ENCODE assay signal across 8 mouse cellular contexts in the genomic region with DNA sequence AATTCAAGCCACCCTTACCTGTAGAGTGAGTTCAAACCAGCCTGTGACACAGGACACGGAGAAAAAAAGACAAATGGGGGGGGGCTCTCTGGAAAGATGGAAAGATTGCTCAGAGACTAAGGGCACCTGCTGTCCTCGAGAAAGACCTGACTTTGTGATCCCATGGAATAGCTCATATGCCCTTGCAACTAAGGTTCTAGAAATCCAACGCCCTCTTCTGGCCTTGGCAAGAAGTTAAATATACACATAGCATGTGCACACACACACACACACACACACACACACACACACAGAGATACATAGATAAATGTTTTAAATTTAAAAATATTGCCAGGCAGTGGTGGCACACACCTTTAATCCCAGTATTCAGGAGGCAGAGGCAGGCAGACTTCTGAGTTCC. TPM values are rescaled to one million over a fixed set of nuclear protein-coding genes. Genes with fewer than 3 reads are reported as not detected.
DNase-seq lines count a peak whose midpoint lies in the region; ATAC-seq and TF ChIP-seq lines count a peak whose summit lies in the region.

No protein-coding gene starts in this region.

- TF ChIP-seq POLR2A in heart, adult 2 months (IDR thresholded peaks at IDR 0.05; ENCODE audit: insufficient read depth, low read depth, low read length): no peak
- TF ChIP-seq POLR2A in CH12.LX (IDR thresholded peaks at IDR 0.05; ENCODE audit: low read depth, low read length): no peak

- TF ChIP-seq EP300 in heart, adult 2 months (IDR thresholded peaks at IDR 0.05; ENCODE audit: insufficient read depth, low read depth, low read length): no peak
- TF ChIP-seq EP300 in CH12.LX (IDR thresholded peaks at IDR 0.05; ENCODE audit: low read length): no peak

- intact Hi-C loops in heart, adult 2 months (cut with DNase I): no loop called here

- 0 out of 2 replicates have a peak, but pooled peaks cover 5% of the 10 kb centered on the region for H3K36me3 ChIP-seq in heart, embryonic 10.5 days
- H3K36me3 ChIP-seq in heart, adult 2 months (ENCODE audit: control insufficient read depth, insufficient read depth, low read length): no peaks in the 10 kb centered on the region
- peaks cover 0 to 13% of the 10 kb centered on the region in 2 experiments for H3K36me3 ChIP-seq in CH12.LX (replicated peaks in 1 of 2; ENCODE audit: control insufficient read depth in 1 of 2, insufficient read depth in 1 of 2, low read length in 1 of 2)
- no peaks in the 10 kb centered on the region for H3K36me3 ChIP-seq in forebrain, postnatal 0 days (ENCODE audit: insufficient read depth)
- no peaks in the 10 kb centered on the region for H3K36me3 ChIP-seq in midbrain, embryonic 11.5 days (ENCODE audit: control insufficient read depth, insufficient read depth, low read length)

- H3K4me2 ChIP-seq in CH12.LX (ENCODE audit: insufficient read depth, low read depth, poor library complexity, severe bottlenecking): peak overlapping the region; percentile 32
- H3K4me2 ChIP-seq in forebrain, postnatal 0 days (ENCODE audit: low read depth): peak overlapping the region; percentile 77
- H3K4me2 ChIP-seq in midbrain, embryonic 11.5 days: peak overlapping the region; percentile 78

- peak overlapping the region; percentile 93 for H3K27ac ChIP-seq in heart, embryonic 10.5 days
- H3K27ac ChIP-seq in heart, adult 2 months: no peak overlapping the region
- no peak overlapping the region for H3K27ac ChIP-seq in CH12.LX (ENCODE audit: insufficient read depth, low read depth)
- H3K27ac ChIP-seq in forebrain, postnatal 0 days (ENCODE audit: low read depth, low read length): no peak overlapping the region
- H3K27ac ChIP-seq in midbrain, embryonic 11.5 days (ENCODE audit: low read depth, low read length): no peak overlapping the region

- WGBS in heart, embryonic 10.5 days: 44% methylated on average over 3 of the region's 3 CpGs
- 48% methylated on average over 3 of the region's 3 CpGs for WGBS in heart, adult 2 months
- WGBS in forebrain, postnatal 0 days: 55% methylated on average over 3 of the region's 3 CpGs
- WGBS in midbrain, embryonic 11.5 days: 46% methylated on average over 3 of the region's 3 CpGs

- H3K79me2 ChIP-seq in heart, adult 2 months (replicated peaks; ENCODE audit: control insufficient read depth, insufficient read depth, low read length): peaks cover 6% of the 10 kb centered on the region; the same call in 1 of the 2 replicates
- no peaks in the 10 kb centered on the region for H3K79me2 ChIP-seq in CH12.LX (replicated peaks; ENCODE audit: control insufficient read depth, extremely low read depth, insufficient read depth, poor library complexity, severe bottlenecking)

- H3K27me3 ChIP-seq in heart, embryonic 10.5 days (ENCODE audit: insufficient read depth, poor library complexity, severe bottlenecking): no peaks in the 10 kb centered on the region
- H3K27me3 ChIP-seq in heart, adult 2 months (ENCODE audit: control insufficient read depth, insufficient read depth, low read length): no peaks in the 10 kb centered on the region
- no peaks in the 10 kb centered on the region for H3K27me3 ChIP-seq in CH12.LX (replicated peaks)
- no peaks in the 10 kb centered on the region for H3K27me3 ChIP-seq in forebrain, postnatal 0 days (ENCODE audit: insufficient read depth, low read length)
- no peaks in the 10 kb centered on the region for H3K27me3 ChIP-seq in midbrain, embryonic 11.5 days (ENCODE audit: control insufficient read depth, insufficient read depth, low read length)

- dilution Hi-C loops in CH12.LX (cut with MboI; ENCODE audit: extremely low pct_ligation_motif_present, extremely low pct_unique_long_range_greater_than_20kb, low sequenced_read_pairs): no loop called here

- H3K9ac ChIP-seq in heart, adult 2 months (ENCODE audit: low read depth, low read length): no peak overlapping the region
- peak overlapping the region; percentile 29; the same call in 1 of the 2 replicates for H3K9ac ChIP-seq in CH12.LX (ENCODE audit: insufficient read depth, low read depth)
- no peak overlapping the region for H3K9ac ChIP-seq in forebrain, postnatal 0 days
- peak overlapping the region; percentile 70 for H3K9ac ChIP-seq in midbrain, embryonic 11.5 days (ENCODE audit: low read length)

- H3K9me3 ChIP-seq in heart, embryonic 10.5 days: no peaks in the 10 kb centered on the region
- no peaks in the 10 kb centered on the region for H3K9me3 ChIP-seq in CH12.LX (replicated peaks; ENCODE audit: low read length)
- H3K9me3 ChIP-seq in forebrain, postnatal 0 days (ENCODE audit: low read length): no peaks in the 10 kb centered on the region
- no peaks in the 10 kb centered on the region for H3K9me3 ChIP-seq in midbrain, embryonic 11.5 days (ENCODE audit: control insufficient read depth, low read length)

- peaks cover 21% of the 10 kb centered on the region for H3K4me1 ChIP-seq in heart, embryonic 10.5 days
- H3K4me1 ChIP-seq in heart, adult 2 months (ENCODE audit: control insufficient read depth, insufficient read depth, low read length): peaks cover 3% of the 10 kb centered on the region
- peaks cover 9 to 12% of the 10 kb centered on the region in 2 experiments for H3K4me1 ChIP-seq in CH12.LX (ENCODE audit: control insufficient read depth in 1 of 2, insufficient read depth in 2 of 2)
- H3K4me1 ChIP-seq in forebrain, postnatal 0 days (ENCODE audit: insufficient read depth): peaks cover 15% of the 10 kb centered on the region
- H3K4me1 ChIP-seq in midbrain, embryonic 11.5 days (ENCODE audit: control insufficient read depth, insufficient read depth, low read length): peaks cover 8% of the 10 kb centered on the region

- in situ Hi-C loops in CH12.LX (cut with MboI; ENCODE audit: low pct_ligation_motif_present, low pct_unique_long_range_greater_than_20kb, low sequenced_read_pairs): no loop called here

- H3K4me3 ChIP-seq in heart, embryonic 10.5 days: peak overlapping the region; percentile 81
- no peak overlapping the region for H3K4me3 ChIP-seq in heart, adult 2 months
- peak overlapping the region in 1 of 3 experiments; percentile 61 for H3K4me3 ChIP-seq in CH12.LX (replicated peaks in 1 of 3; ENCODE audit: low read depth in 2 of 3, low read length in 2 of 3, poor library complexity in 1 of 3)
- H3K4me3 ChIP-seq in forebrain, postnatal 0 days (ENCODE audit: low read depth, low read length): no peak overlapping the region
- peak overlapping the region; percentile 47; the same call in 1 of the 2 replicates for H3K4me3 ChIP-seq in midbrain, embryonic 11.5 days (ENCODE audit: low read depth, low read length)

- DNase-seq in heart, embryonic 10.5 days (ENCODE audit: low spot score): no peak
- DNase-seq in heart, adult 2 months: no peak
- DNase-seq in CH12.LX (ENCODE audit: extremely low read depth): peak; percentile 23
- no peak for DNase-seq in forebrain, postnatal 0 days
- no peak for DNase-seq in midbrain, embryonic 11.5 days (ENCODE audit: low spot score, missing footprints)
- DNase-seq in thymus, postnatal 10 days (ENCODE audit: low spot score in 2 of 2): no peak
- DNase-seq in left cerebral cortex, adult 11 months (ENCODE audit: low spot score): no peak
- DNase-seq in retina, embryonic 14.5 days (ENCODE audit: low spot score): no peak

- no peak for TF ChIP-seq CTCF in heart, adult 2 months (IDR thresholded peaks at IDR 0.05)
- TF ChIP-seq CTCF in CH12.LX (conservative IDR thresholded peaks at IDR 0.05 in 1 of 2, IDR thresholded peaks at IDR 0.05 in 1 of 2; ENCODE audit: low read depth in 2 of 2, low read length in 2 of 2): no peak
- peak; percentile 26 for TF ChIP-seq CTCF in forebrain, postnatal 0 days (IDR thresholded peaks at IDR 0.05; ENCODE audit: low read depth)

- TF ChIP-seq RAD21 in CH12.LX (IDR thresholded peaks at IDR 0.05; ENCODE audit: low read depth, low read length): no peak

- ATAC-seq in forebrain, postnatal 0 days: no peak
- no peak for ATAC-seq in midbrain, embryonic 11.5 days (ENCODE audit: low FRiP score)

RNA-seq across cellular contexts. Expression of a gene that starts 0.9 kb away (rescaled TPM):
- 13.0 and 15.8 TPM in 2 replicates for polyA plus RNA-seq in heart, embryonic 10.5 days (2016; fragmentation: Nextera tagmentation; extraction: Ambion mirVana)
- total RNA-seq in heart, adult 2 months (2021): 1 to 10 TPM; 7.4 to 8.1 TPM
- polyA plus RNA-seq in heart, adult 2 months (2012; rRNA removed): 13.7 and 14.9 TPM in 2 replicates
- total RNA-seq in CH12.LX (2012; rRNA removed): 1.8 and 2.0 TPM in 2 replicates
- 1.3 and 2.2 TPM in 2 replicates for total RNA-seq in CH12.LX (2014; rRNA removed)
- 8.2 and 8.6 TPM in 2 replicates for polyA plus RNA-seq in CH12.LX (2012; ENCODE audit: insufficient read length, low read depth)
- total RNA-seq in forebrain, postnatal 0 days (2014; rRNA removed): 41.2 and 51.7 TPM in 2 replicates
- polyA plus RNA-seq in forebrain, postnatal 0 days (2015; fragmentation: Nextera tagmentation; extraction: Ambion mirVana): 43.8 and 52.9 TPM in 2 replicates
- 11.8 and 12.9 TPM in 2 replicates for polyA plus RNA-seq in midbrain, embryonic 11.5 days (2014; fragmentation: Nextera tagmentation; extraction: Ambion mirVana)

RNA-seq across cellular contexts. Expression of a gene that starts 36.5 kb away (rescaled TPM):
- polyA plus RNA-seq in heart, embryonic 10.5 days (2016; fragmentation: Nextera tagmentation; extraction: Ambion mirVana): 15.6 and 15.7 TPM in 2 replicates
- total RNA-seq in heart, adult 2 months (2021): 1 to 10 TPM; 8.1 to 8.6 TPM
- polyA plus RNA-seq in heart, adult 2 months (2012; rRNA removed): 18.8 and 21.2 TPM in 2 replicates
- total RNA-seq in CH12.LX (2012; rRNA removed) (10.2 and 15.6 TPM in 2 replicates), CH12.LX (2014; rRNA removed) (3.7 and 4.7 TPM in 2 replicates)
- polyA plus RNA-seq in CH12.LX (2012; ENCODE audit: insufficient read length, low read depth): 4.9 and 6.0 TPM in 2 replicates
- total RNA-seq in forebrain, postnatal 0 days (2014; rRNA removed): 29.9 and 34.8 TPM in 2 replicates
- 30.8 and 35.3 TPM in 2 replicates for polyA plus RNA-seq in forebrain, postnatal 0 days (2015; fragmentation: Nextera tagmentation; extraction: Ambion mirVana)
- 12.6 and 13.1 TPM in 2 replicates for polyA plus RNA-seq in midbrain, embryonic 11.5 days (2014; fragmentation: Nextera tagmentation; extraction: Ambion mirVana)

RNA-seq across cellular contexts. Expression of a gene that starts 46.9 kb away (rescaled TPM):
- 1.2 and 3.6 TPM in 2 replicates for polyA plus RNA-seq in heart, embryonic 10.5 days (2016; fragmentation: Nextera tagmentation; extraction: Ambion mirVana)
- total RNA-seq in heart, adult 2 months (2021): not detected
- polyA plus RNA-seq in heart, adult 2 months (2012; rRNA removed): 0.21 and 0.53 TPM in 2 replicates
- total RNA-seq in CH12.LX (2012; rRNA removed): not detected in 2 replicates
- total RNA-seq in CH12.LX (2014; rRNA removed): not detected in 2 replicates
- not detected in 2 replicates for polyA plus RNA-seq in CH12.LX (2012; ENCODE audit: insufficient read length, low read depth)
- 96.0 and 115 TPM in 2 replicates for total RNA-seq in forebrain, postnatal 0 days (2014; rRNA removed)
- 147 and 150 TPM in 2 replicates for polyA plus RNA-seq in forebrain, postnatal 0 days (2015; fragmentation: Nextera tagmentation; extraction: Ambion mirVana)
- polyA plus RNA-seq in midbrain, embryonic 11.5 days (2014; fragmentation: Nextera tagmentation; extraction: Ambion mirVana): 12.3 TPM in 2 replicates

RNA-seq across cellular contexts. Expression of a gene that starts 52.7 kb away (rescaled TPM):
- polyA plus RNA-seq in heart, embryonic 10.5 days (2016; fragmentation: Nextera tagmentation; extraction: Ambion mirVana): 1.8 and 3.2 TPM in 2 replicates
- under 1 TPM; 0.68 to 0.89 TPM for total RNA-seq in heart, adult 2 months (2021)
- polyA plus RNA-seq in heart, adult 2 months (2012; rRNA removed): 0.38 and 2.3 TPM in 2 replicates
- 1.1 and 1.2 TPM in 2 replicates for total RNA-seq in CH12.LX (2012; rRNA removed)
- total RNA-seq in CH12.LX (2014; rRNA removed): 0.42 TPM in 2 replicates
- 0.44 and 0.78 TPM in 2 replicates for polyA plus RNA-seq in CH12.LX (2012; ENCODE audit: insufficient read length, low read depth)
- 6.5 and 20.9 TPM in 2 replicates for total RNA-seq in forebrain, postnatal 0 days (2014; rRNA removed)
- polyA plus RNA-seq in forebrain, postnatal 0 days (2015; fragmentation: Nextera tagmentation; extraction: Ambion mirVana): 24.6 and 34.5 TPM in 2 replicates
- polyA plus RNA-seq in midbrain, embryonic 11.5 days (2014; fragmentation: Nextera tagmentation; extraction: Ambion mirVana): 0.23 and 0.90 TPM in 2 replicates

Comparison
In these comparisons a context has a peak if more than half of its experiments do, and no peak if none do; other contexts are left out.
1. H3K4me3 ChIP-seq: peak in heart, embryonic 10.5 days (single experiment) and midbrain, embryonic 11.5 days (single experiment); none in heart, adult 2 months (single experiment) and forebrain, postnatal 0 days (single experiment).
2. H3K9ac ChIP-seq: peak in CH12.LX (single experiment) and midbrain, embryonic 11.5 days (single experiment); none in heart, adult 2 months (single experiment) and forebrain, postnatal 0 days (single experiment).
3. RNA of a gene that starts 46.9 kb away (polyA plus RNA-seq): 147 to 150 TPM in forebrain, postnatal 0 days; 12.3 TPM in midbrain, embryonic 11.5 days, 1.2 to 3.6 TPM in heart, embryonic 10.5 days, 0.21 to 0.53 TPM in heart, adult 2 months and not detected in CH12.LX; every median in the first group is over 10 times any median in the second.
4. Peak in every context shown above with its lines, with median percentiles within 50 percentile points of each other: H3K4me2 ChIP-seq.